In the genomic region with DNA sequence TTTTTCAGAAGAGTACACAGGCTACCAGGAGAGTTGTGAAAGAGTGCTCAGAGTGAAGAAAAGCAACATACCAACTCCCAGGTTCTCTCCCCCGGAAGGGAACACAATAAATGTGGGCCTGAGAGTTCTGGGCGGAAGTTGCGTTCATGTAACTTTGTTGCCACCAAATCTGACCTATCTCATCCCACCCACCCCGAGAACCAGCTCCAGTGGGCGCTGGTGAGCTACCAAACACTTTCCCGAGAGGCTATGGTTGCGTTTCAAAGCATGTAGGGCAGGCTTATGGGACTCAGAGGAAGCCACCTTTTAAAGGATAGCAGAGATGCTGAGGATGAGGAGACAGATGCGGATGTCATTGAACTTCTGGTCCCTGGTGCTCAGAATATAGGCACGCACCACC, we compare ENCODE assay signal across 22 mouse cellular contexts. TPM values are rescaled to one million over a fixed set of nuclear protein-coding genes. Genes with fewer than 3 reads are reported as not detected.
DNase-seq lines count a peak whose midpoint lies in the region; ATAC-seq and TF ChIP-seq lines count a peak whose summit lies in the region.
"Had no signal": no experiment of that assay in that cellular context is flagged by ENCODE, and none has a peak within 500 bp of the region (broad histone marks: within the 10 kb centered on the region; RNA-seq: fewer than 3 reads in every experiment).

No protein-coding gene starts in this region.

- TF ChIP-seq CTCF in kidney, adult 2 months (conservative IDR thresholded peaks at IDR 0.05; ENCODE audit: insufficient read depth, insufficient read length, low read depth, low read length), result peak; percentile 35; the same call in 1 of the 2 replicates
- TF ChIP-seq CTCF in lung, postnatal 0 days (IDR thresholded peaks at IDR 0.05), result peak; percentile 33
- TF ChIP-seq CTCF in cortical plate, adult 2 months (IDR thresholded peaks at IDR 0.05; ENCODE audit: extremely low read depth, insufficient read depth, low read length), result 0 out of 2 replicates have a peak, but pooled peaks have one; percentile 8

- H3K36me3 ChIP-seq in kidney, adult 2 months (ENCODE audit: control insufficient read depth, insufficient read depth, low read length), result no peaks in the 10 kb centered on the region
- no peaks in the 10 kb centered on the region for H3K36me3 ChIP-seq in lung, postnatal 0 days (ENCODE audit: insufficient read depth, low read length)
- H3K36me3 ChIP-seq: embryonic facial prominence, embryonic 15.5 days; kidney, embryonic 15.5 days; limb, embryonic 15.5 days; midbrain, embryonic 12.5 days had no signal

- no peak overlapping the region for H3K9ac ChIP-seq in lung, postnatal 0 days (replicated peaks; ENCODE audit: low read depth)
- H3K9ac ChIP-seq: embryonic facial prominence, embryonic 15.5 days; kidney, embryonic 15.5 days; limb, embryonic 15.5 days; midbrain, embryonic 12.5 days had no signal

- TF ChIP-seq EP300 in lung, postnatal 0 days (IDR thresholded peaks at IDR 0.05), result no peak

- no peaks in the 10 kb centered on the region for H3K4me1 ChIP-seq in kidney, adult 2 months (ENCODE audit: control insufficient read depth, insufficient read depth, low read length)
- no peaks in the 10 kb centered on the region for H3K4me1 ChIP-seq in lung, postnatal 0 days (ENCODE audit: insufficient read depth, low read depth, low read length)
- no peaks in the 10 kb centered on the region for H3K4me1 ChIP-seq in cortical plate, adult 2 months (ENCODE audit: control insufficient read depth, insufficient read depth, low read length)
- H3K4me1 ChIP-seq: embryonic facial prominence, embryonic 15.5 days; kidney, embryonic 15.5 days; limb, embryonic 15.5 days; midbrain, embryonic 12.5 days had no signal

- H3K27me3 ChIP-seq in kidney, adult 2 months (replicated peaks; ENCODE audit: control insufficient read depth, insufficient read depth, low read length), result no peaks in the 10 kb centered on the region
- H3K27me3 ChIP-seq in lung, postnatal 0 days (replicated peaks; ENCODE audit: insufficient read depth, low read length), result peaks cover 5% of the 10 kb centered on the region; the same call in 1 of the 2 replicates

- no peak for ATAC-seq in lung, postnatal 0 days
- ATAC-seq: inflammation-experienced regulatory T-cells, adult 6 months had no signal

- no peak overlapping the region for H3K4me3 ChIP-seq in kidney, adult 2 months (ENCODE audit: insufficient read depth, low read depth, low read length)
- H3K4me3 ChIP-seq in lung, postnatal 0 days (ENCODE audit: low read depth, low read length), result no peak overlapping the region
- H3K4me3 ChIP-seq in cortical plate, adult 2 months (ENCODE audit: insufficient read depth, low read length), result no peak overlapping the region
- H3K4me3 ChIP-seq: embryonic facial prominence, embryonic 15.5 days; kidney, embryonic 15.5 days; limb, embryonic 15.5 days; midbrain, embryonic 12.5 days; myocyte had no signal

- TF ChIP-seq POLR2A in kidney, adult 2 months (IDR thresholded peaks at IDR 0.05; ENCODE audit: low read depth, low read length), result no peak
- TF ChIP-seq POLR2A in cortical plate, adult 2 months (IDR thresholded peaks at IDR 0.05; ENCODE audit: extremely low read depth, insufficient read depth, low read length), result no peak

- H3K4me2 ChIP-seq in lung, postnatal 0 days (replicated peaks; ENCODE audit: low read depth, low read length), result no peak overlapping the region
- H3K4me2 ChIP-seq: embryonic facial prominence, embryonic 15.5 days; kidney, embryonic 15.5 days; limb, embryonic 15.5 days; midbrain, embryonic 12.5 days had no signal

- DNase-seq in embryo, embryonic 11 days, result peak; percentile 37
- no peak for DNase-seq in embryo, embryonic 9.5 days (ENCODE audit: extremely low spot score)
- DNase-seq in kidney, adult 2 months, result no peak
- no peak for DNase-seq in kidney, adult 8-10 months
- no peak for DNase-seq in lung, postnatal 0 days (ENCODE audit: low spot score)
- no peak for DNase-seq in lung, postnatal 10 days
- DNase-seq in spleen, adult 18-20 months, result no peak
- DNase-seq: adrenal gland, adult 8-10 months; cerebellum, adult 9-11 months; lung, adult 2 months; right cerebral cortex, postnatal 14 days; thymus, adult 18-20 months; thymus, postnatal 4 days had no signal

- H3K27ac ChIP-seq in kidney, adult 2 months (ENCODE audit: insufficient read depth, low read depth, low read length), result no peak overlapping the region
- H3K27ac ChIP-seq in lung, postnatal 0 days (ENCODE audit: low read length), result no peak overlapping the region
- no peak overlapping the region for H3K27ac ChIP-seq in cortical plate, adult 2 months (ENCODE audit: insufficient read depth, low read length)
- H3K27ac ChIP-seq: embryonic facial prominence, embryonic 15.5 days; kidney, embryonic 15.5 days; limb, embryonic 15.5 days; midbrain, embryonic 12.5 days had no signal

- WGBS in kidney, adult 2 months, result 48% methylated on average over 9 of the region's 9 CpGs
- 46% methylated on average over 9 of the region's 9 CpGs for WGBS in lung, postnatal 0 days

- H3K9me3 ChIP-seq in lung, postnatal 0 days (ENCODE audit: low read length), result no peaks in the 10 kb centered on the region
- H3K9me3 ChIP-seq: embryonic facial prominence, embryonic 15.5 days; kidney, embryonic 15.5 days; limb, embryonic 15.5 days; midbrain, embryonic 12.5 days had no signal

RNA-seq across cellular contexts. Expression of a gene that starts 26.6 kb away (rescaled TPM):
- polyA plus RNA-seq in kidney, adult 2 months (2012; rRNA removed), result 0.08 TPM in 1 of 2 replicates, not detected in the other
- polyA plus RNA-seq in lung, postnatal 0 days (2015; fragmentation: Nextera tagmentation; extraction: Ambion mirVana), result not detected in 2 replicates
- not detected in 2 replicates for polyA plus RNA-seq in cortical plate, adult 2 months (2012; rRNA removed)
- polyA plus RNA-seq: inflammation-experienced regulatory T-cells, adult 6 months; lung, adult 2 months; spleen, adult 2 months; stomach, embryonic 14.5 days had no signal
